Mouse (Mus musculus): ENCODE measurements around the gene H2afv.

H2afv gene

GRCm38 (mm10) chr11:6388726-6389413 is 55.4 kb downstream of the H2afv start, which contains the start of gene Zmiz2:
Gene Zmiz2, plus strand, starts transcription at chr11:6389074.
- peak; percentile 94 to 95 for DNase-seq

DNA sequence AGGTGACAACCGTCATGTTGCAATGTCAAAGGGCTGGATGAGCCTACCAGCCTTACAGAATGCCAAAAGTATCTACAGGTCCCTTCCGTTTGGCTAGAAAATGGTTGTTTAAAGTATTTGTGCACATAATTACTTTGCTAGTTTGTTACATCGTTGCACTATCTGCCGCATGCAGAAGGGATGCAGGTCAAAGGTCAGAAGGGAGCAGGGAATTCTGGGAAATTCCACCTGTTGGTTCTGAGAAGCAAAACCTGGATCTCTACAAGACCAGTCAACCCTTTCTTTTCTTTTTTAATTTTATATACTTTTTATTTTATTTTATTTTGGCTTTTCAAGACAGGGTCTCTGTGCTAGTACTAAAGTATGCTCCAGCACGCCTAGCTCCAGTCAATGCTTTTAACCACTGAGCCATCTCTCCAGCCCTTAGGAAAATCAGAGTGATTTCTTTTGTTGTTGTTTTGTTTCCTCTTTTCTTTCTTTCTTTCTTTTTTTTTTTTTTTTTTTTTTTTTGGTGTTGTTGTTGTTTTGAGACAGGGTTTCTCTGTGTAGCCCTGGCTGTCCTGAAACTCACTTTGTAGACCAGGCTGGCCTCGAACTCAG is 56.0 kb downstream of the H2afv start:
- DNase-seq: no peak

DNA sequence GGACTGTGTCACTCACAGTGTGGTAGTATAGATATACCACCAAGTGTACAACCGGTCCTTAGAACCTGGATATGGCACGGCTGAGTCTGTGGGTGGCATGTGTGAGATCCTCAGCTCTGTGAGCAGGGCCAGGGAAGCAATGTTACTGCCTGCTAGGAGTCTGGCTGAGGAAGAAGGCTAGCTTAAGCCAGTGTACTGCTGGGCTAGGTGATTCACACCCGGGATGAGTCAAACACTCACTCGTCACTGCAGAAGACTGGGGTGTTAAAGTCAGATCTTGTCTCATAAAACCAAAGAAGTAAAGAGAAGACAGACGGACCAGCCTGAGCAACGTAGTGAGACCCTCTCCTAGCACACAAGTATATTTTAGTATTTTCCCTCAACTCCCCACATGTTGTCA is 63.3 kb downstream of the H2afv start:
- no peak for DNase-seq
